Mouse (Mus musculus) MEL (cell line): ENCODE measurements at regions not wholly inside any gene's neighbourhood (a gene's known extent, or its start where the extent isn't known, plus 50 kb on each side); places are given as distances from the start of the nearest gene placed in this dataset.

ENCODE experiments used
- DNase-seq: peaks from one replicate; pipeline ENCODE4 v3.0.0; 2011; ENCODE audit warnings: low read depth, low spot score
- H3K27ac ChIP-seq: 2 replicates; pipeline ENCODE4 v1.5.1; 2012; ENCODE audit warnings: low read depth, mild to moderate bottlenecking, control low read depth, low read length, moderate library complexity; ENCODE audit not compliant: control insufficient read depth
- H3K27me3 ChIP-seq, 2 experiments: fragments of 150-350 bp in 1 of 2; sonication (generic) in 1 of 2; 2 replicates each; pipeline ENCODE4 v1.6.1; 2012; ENCODE audit warnings: low read length in 2 of 2, mild to moderate bottlenecking in 2 of 2, improper control_type of control experiment in 1 of 2, moderate library complexity in 1 of 2; ENCODE audit not compliant: insufficient read depth in 2 of 2, control insufficient read depth in 1 of 2
- H3K36me3 ChIP-seq, 2 experiments: 2 replicates each; pipeline ENCODE4 v1.6.1; 2012 to 2014; ENCODE audit warnings: low read length in 2 of 2, improper control_type of control experiment in 1 of 2, inconsistent platforms in 1 of 2, mild to moderate bottlenecking in 1 of 2; ENCODE audit not compliant: insufficient read depth in 2 of 2, control insufficient read depth in 1 of 2
- H3K4me1 ChIP-seq, 2 experiments: fragments of 150-350 bp in 1 of 2; sonication (generic) in 1 of 2; 2 replicates each; pipeline ENCODE4 v1.6.1; 2012; ENCODE audit warnings: low read length in 2 of 2, improper control_type of control experiment in 1 of 2, mild to moderate bottlenecking in 1 of 2; ENCODE audit not compliant: insufficient read depth in 2 of 2, control insufficient read depth in 1 of 2
- H3K4me3 ChIP-seq, 2 experiments: fragments of 150-350 bp in 1 of 2; sonication (generic) in 1 of 2; 2 replicates each; pipeline ENCODE4 v1.5.1; 2012; ENCODE audit warnings: low read depth in 2 of 2, low read length in 2 of 2, mild to moderate bottlenecking in 2 of 2, moderate library complexity in 2 of 2, control low read depth in 1 of 2, improper control_type of control experiment in 1 of 2; ENCODE audit not compliant: control insufficient read depth in 1 of 2, insufficient read depth in 1 of 2
- H3K79me2 ChIP-seq: 2 replicates; pipeline ENCODE4 v1.6.1; 2012; ENCODE audit warnings: mild to moderate bottlenecking, low read length, moderate library complexity; ENCODE audit not compliant: control insufficient read depth, poor library complexity, insufficient read depth
- H3K9ac ChIP-seq: 2 replicates; pipeline ENCODE4 v1.6.1; 2012; ENCODE audit warnings: low read depth, mild to moderate bottlenecking, control low read depth, low read length, moderate library complexity; ENCODE audit not compliant: control insufficient read depth, poor library complexity, severe bottlenecking
- H3K9me3 ChIP-seq: fragments of 150-350 bp; sonication (generic); replicated peaks from 2 replicates; pipeline ENCODE4 v1.6.1; 2012; ENCODE audit warnings: mild to moderate bottlenecking, low read length, improper control_type of control experiment, moderate library complexity; ENCODE audit not compliant: insufficient read depth
- BHLHE40 ChIP-seq: IDR thresholded peaks from 2 replicates; pipeline ENCODE4 v1.6.1; 2012; ENCODE audit warnings: low read depth, mild to moderate bottlenecking, inconsistent platforms, low read length, improper control_type of control experiment, borderline replicate concordance
- CHD1 ChIP-seq: IDR thresholded peaks from 2 replicates; pipeline ENCODE4 v1.6.1; 2012; ENCODE audit warnings: low read depth, mild to moderate bottlenecking, inconsistent platforms, low read length, improper control_type of control experiment
- CHD2 ChIP-seq: IDR thresholded peaks from 2 replicates; pipeline ENCODE4 v1.6.1; 2011; ENCODE audit warnings: low read length, improper control_type of control experiment
- CTCF ChIP-seq, 3 experiments: IDR thresholded peaks in 2 of 3; conservative IDR thresholded peaks in 1 of 3; 2 replicates each; pipeline ENCODE4 v1.5.1; 2011 to 2012; ENCODE audit warnings: low read length in 3 of 3, low read depth in 2 of 3, mild to moderate bottlenecking in 2 of 3, improper control_type of control experiment in 1 of 3, inconsistent platforms in 1 of 3, mixed read lengths in 1 of 3, moderate library complexity in 1 of 3; ENCODE audit not compliant: control insufficient read depth in 1 of 3, insufficient read depth in 1 of 3, poor library complexity in 1 of 3, severe bottlenecking in 1 of 3
- E2F4 ChIP-seq: IDR thresholded peaks from 2 replicates; pipeline ENCODE4 v1.6.1; 2011; ENCODE audit warnings: low read depth, low read length, improper control_type of control experiment, borderline replicate concordance
- ELF1 ChIP-seq: IDR thresholded peaks from 2 replicates; pipeline ENCODE4 v1.6.1; 2014; ENCODE audit warnings: low read depth, mild to moderate bottlenecking, inconsistent platforms, low read length, improper control_type of control experiment, moderate library complexity
- EP300 ChIP-seq, 2 experiments: IDR thresholded peaks; 2 replicates each; pipeline ENCODE4 v1.6.1; 2011; ENCODE audit warnings: improper control_type of control experiment in 2 of 2, low read length in 2 of 2, low read depth in 1 of 2, mild to moderate bottlenecking in 1 of 2
- ETS1 ChIP-seq: IDR thresholded peaks from 2 replicates; pipeline ENCODE4 v1.6.1; 2012; ENCODE audit warnings: low read depth, mild to moderate bottlenecking, inconsistent platforms, low read length, improper control_type of control experiment, moderate library complexity
- GATA1 ChIP-seq: IDR thresholded peaks from 2 replicates; pipeline ENCODE4 v1.6.1; 2011; ENCODE audit warnings: low read depth, low read length, improper control_type of control experiment
- HCFC1 ChIP-seq: IDR thresholded peaks from 2 replicates; pipeline ENCODE4 v1.6.1; 2012; ENCODE audit warnings: low read depth, mild to moderate bottlenecking, inconsistent platforms, low read length, improper control_type of control experiment, moderate library complexity
- JUND ChIP-seq: IDR thresholded peaks from 2 replicates; pipeline ENCODE4 v1.6.1; 2011; ENCODE audit warnings: low read depth, mild to moderate bottlenecking, improper control_type of control experiment, low read length
- KAT2A ChIP-seq: conservative IDR thresholded peaks from 2 replicates; pipeline ENCODE4 v1.6.1; 2012; ENCODE audit warnings: low read depth, low read length, improper control_type of control experiment, inconsistent platforms
- MAFK ChIP-seq: IDR thresholded peaks from 2 replicates; pipeline ENCODE4 v1.6.1; 2011; ENCODE audit warnings: low read depth, mild to moderate bottlenecking, low read length, improper control_type of control experiment, borderline replicate concordance
- MAX ChIP-seq: IDR thresholded peaks from 2 replicates; pipeline ENCODE4 v1.6.1; 2011; ENCODE audit warnings: low read length, improper control_type of control experiment
- MXI1 ChIP-seq: IDR thresholded peaks from 2 replicates; pipeline ENCODE4 v1.6.1; 2011; ENCODE audit warnings: mild to moderate bottlenecking, low read depth, low read length, improper control_type of control experiment
- NELFE ChIP-seq: IDR thresholded peaks from 2 replicates; pipeline ENCODE4 v1.6.1; 2011; ENCODE audit warnings: low read depth, low read length, improper control_type of control experiment
- NRF1 ChIP-seq: IDR thresholded peaks from 2 replicates; pipeline ENCODE4 v1.6.1; 2014; ENCODE audit warnings: low read depth, mild to moderate bottlenecking, inconsistent platforms, low read length, improper control_type of control experiment, moderate library complexity; ENCODE audit not compliant: poor library complexity, insufficient read depth, severe bottlenecking
- POLR2AphosphoS2 ChIP-seq: IDR thresholded peaks from 2 replicates; pipeline ENCODE4 v1.6.1; 2011; ENCODE audit warnings: low read length, improper control_type of control experiment
- RAD21 ChIP-seq: IDR thresholded peaks from 2 replicates; pipeline ENCODE4 v1.6.1; 2011; ENCODE audit warnings: mild to moderate bottlenecking, low read depth, low read length, improper control_type of control experiment
- RCOR1 ChIP-seq: IDR thresholded peaks from 2 replicates; pipeline ENCODE4 v1.6.1; 2012; ENCODE audit warnings: low read depth, mild to moderate bottlenecking, inconsistent platforms, low read length, improper control_type of control experiment
- SMC3 ChIP-seq: IDR thresholded peaks from 2 replicates; pipeline ENCODE4 v1.6.1; 2011; ENCODE audit warnings: low read depth, low read length, improper control_type of control experiment
- TAL1 ChIP-seq: IDR thresholded peaks from 2 replicates; pipeline ENCODE4 v1.6.1; 2012; ENCODE audit warnings: mild to moderate bottlenecking, inconsistent platforms, low read length, moderate library complexity, mixed read lengths
- TBP ChIP-seq: IDR thresholded peaks from 2 replicates; pipeline ENCODE4 v1.8.0; 2011; ENCODE audit warnings: low read depth, low read length, improper control_type of control experiment
- USF1 ChIP-seq: IDR thresholded peaks from 2 replicates; pipeline ENCODE4 v1.6.1; 2014; ENCODE audit warnings: low read depth, mild to moderate bottlenecking, inconsistent platforms, low read length, improper control_type of control experiment, moderate library complexity
- USF2 ChIP-seq, 2 experiments: IDR thresholded peaks; 2 replicates each; pipeline ENCODE4 v1.6.1; 2011 to 2012; ENCODE audit warnings: improper control_type of control experiment in 2 of 2, low read length in 2 of 2, borderline replicate concordance in 1 of 2, inconsistent platforms in 1 of 2, low read depth in 1 of 2, mild to moderate bottlenecking in 1 of 2; ENCODE audit not compliant: insufficient read depth in 1 of 2
- ZC3H11A ChIP-seq: IDR thresholded peaks from 2 replicates; pipeline ENCODE4 v1.6.1; 2012; ENCODE audit warnings: low read depth, mild to moderate bottlenecking, inconsistent platforms, low read length, improper control_type of control experiment
- ZKSCAN1 ChIP-seq: IDR thresholded peaks from 2 replicates; pipeline ENCODE4 v1.6.1; 2012; ENCODE audit warnings: low read depth, mild to moderate bottlenecking, inconsistent platforms, low read length, improper control_type of control experiment, moderate library complexity
- ZMIZ1 ChIP-seq: IDR thresholded peaks from 2 replicates; pipeline ENCODE4 v1.6.1; 2012; ENCODE audit warnings: low read depth, mild to moderate bottlenecking, inconsistent platforms, low read length, improper control_type of control experiment, moderate library complexity
- ZNF384 ChIP-seq: IDR thresholded peaks from 2 replicates; pipeline ENCODE4 v1.6.1; 2012; ENCODE audit warnings: low read depth, mild to moderate bottlenecking, inconsistent platforms, low read length, improper control_type of control experiment

DNA sequence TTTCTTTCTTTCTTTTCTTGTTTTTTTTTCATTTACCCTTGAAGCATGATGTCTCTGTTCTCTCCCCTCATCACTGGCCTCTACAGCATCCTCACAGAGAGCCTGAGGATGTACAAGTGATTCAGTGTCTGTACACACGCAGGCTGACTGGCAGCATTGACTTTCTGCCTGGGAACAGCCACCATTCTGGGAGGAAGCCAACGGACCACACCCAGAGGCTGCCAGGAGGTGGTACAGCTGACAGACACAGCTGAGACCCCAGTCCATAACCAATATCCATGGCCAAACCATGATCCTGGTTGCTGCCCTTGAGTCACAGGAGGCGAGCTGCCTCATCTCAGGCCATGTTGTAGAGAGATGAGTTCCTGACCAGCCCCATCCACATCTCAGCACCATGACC lies 88.5 kb upstream of the Tmc1 start:
- Histone ChIP-seq H3K9ac (no peak overlapping the region), H3K4me3 (no peak overlapping the region), H3K79me2 (no peaks in the 10 kb centered on the region), H3K4me1 (peaks cover 7 to 8% of the 10 kb centered on the region in 2 experiments; a peak in 3 of 4 replicates), H3K27me3 (no peaks in the 10 kb centered on the region), H3K36me3 (peaks cover 0 to 6% of the 10 kb centered on the region in 2 experiments; a peak in 1 of 4 replicates), H3K27ac (no peak overlapping the region), H3K9me3 (no peaks in the 10 kb centered on the region)
- no peak for TF ChIP-seq KAT2A
- no peak for TF ChIP-seq ZMIZ1
- TF ChIP-seq HCFC1 = no peak
- no peak for TF ChIP-seq ELF1
- TF ChIP-seq NELFE = no peak
- TF ChIP-seq CTCF (IDR thresholded peaks at IDR 0.05 in 2 of 3, conservative IDR thresholded peaks at IDR 0.05 in 1 of 3; ENCODE audit: control insufficient read depth in 1 of 3, insufficient read depth in 1 of 3, low read depth in 2 of 3, low read length in 3 of 3, poor library complexity in 1 of 3, severe bottlenecking in 1 of 3) = no peak
- TF ChIP-seq TBP = no peak
- no peak for TF ChIP-seq GATA1
- no peak for TF ChIP-seq E2F4
- TF ChIP-seq USF2 (IDR thresholded peaks at IDR 0.05; ENCODE audit: borderline replicate concordance in 1 of 2, insufficient read depth in 1 of 2, low read depth in 1 of 2, low read length in 2 of 2) = no peak
- no peak for TF ChIP-seq POLR2AphosphoS2
- TF ChIP-seq ZKSCAN1 = no peak
- no peak for TF ChIP-seq ZC3H11A
- no peak for TF ChIP-seq MXI1
- no peak for DNase-seq

DNA sequence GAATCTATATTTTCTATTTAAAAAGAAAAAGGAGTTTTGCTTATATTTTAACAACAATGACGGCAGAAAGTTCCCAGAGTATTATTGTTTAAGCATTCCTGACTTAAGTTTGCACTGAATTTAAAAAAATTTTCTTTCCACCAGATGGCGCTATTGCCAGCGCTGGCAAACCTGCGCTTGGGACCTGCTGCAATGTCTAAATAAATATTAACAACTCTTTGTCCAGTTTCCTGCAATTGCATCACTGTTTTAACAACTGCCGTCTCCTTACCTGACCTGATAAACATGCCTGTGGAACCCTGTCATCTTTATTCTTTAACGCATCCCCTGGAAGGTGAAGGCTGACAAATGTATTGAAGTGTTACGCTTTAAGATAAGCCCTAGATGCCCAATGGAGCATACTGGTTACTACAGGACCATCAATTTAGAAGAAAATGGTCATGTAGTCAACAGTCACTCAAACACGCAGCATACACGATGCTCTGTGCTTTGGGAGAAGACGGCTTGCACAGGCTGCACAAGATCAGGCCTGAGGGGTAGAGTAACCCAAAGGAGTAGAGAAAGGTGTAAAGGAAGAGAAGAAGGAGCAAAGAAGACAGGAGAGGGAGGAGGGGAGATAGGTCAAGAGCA lies 83.6 kb upstream of the Tmc1 start:
- Histone ChIP-seq H3K4me1 (peaks cover 9 to 28% of the 10 kb centered on the region in 2 experiments; a peak in 3 of 4 replicates), H3K4me3 (peak overlapping the region in 1 of 2 experiments; percentile 44; a peak in 1 of 4 replicates), H3K36me3 (peaks cover 0 to 26% of the 10 kb centered on the region in 2 experiments; a peak in 2 of 4 replicates), H3K9me3 (no peaks in the 10 kb centered on the region), H3K27ac (peak overlapping the region; percentile 67), H3K9ac (no peak overlapping the region; the same call in 1 of the 2 replicates), H3K79me2 (no peaks in the 10 kb centered on the region), H3K27me3 (no peaks in the 10 kb centered on the region)
- DNase-seq = peak; percentile 85
- TF ChIP-seq ZMIZ1 = no peak
- TF ChIP-seq ZC3H11A = peak; percentile 70; the same call in 1 of the 2 replicates
- peak; percentile 61 to 91 for TF ChIP-seq EP300 (IDR thresholded peaks at IDR 0.05; ENCODE audit: low read depth in 1 of 2, low read length in 2 of 2)
- TF ChIP-seq JUND = no peak
- TF ChIP-seq GATA1 = 0 out of 2 replicates have a peak, but pooled peaks have one; percentile 36
- TF ChIP-seq ETS1 = peak; percentile 76; the same call in 1 of the 2 replicates
- TF ChIP-seq USF1 = no peak
- TF ChIP-seq BHLHE40 = no peak
- no peak for TF ChIP-seq NRF1
- peak; percentile 28; the same call in 1 of the 2 replicates for TF ChIP-seq ZNF384
- no peak for TF ChIP-seq CHD2
- TF ChIP-seq MAX = no peak
- TF ChIP-seq CHD1 = no peak
- TF ChIP-seq RAD21 = peak; percentile 86
- no peak for TF ChIP-seq TBP
- TF ChIP-seq POLR2AphosphoS2 = no peak
- no peak for TF ChIP-seq ELF1
- no peak for TF ChIP-seq RCOR1
- TF ChIP-seq HCFC1 = 0 out of 2 replicates have a peak, but pooled peaks have one; percentile 19
- TF ChIP-seq TAL1 = no peak
- TF ChIP-seq MXI1 = peak; percentile 32; the same call in 1 of the 2 replicates
- peak; percentile 86 for TF ChIP-seq SMC3
- no peak for TF ChIP-seq USF2 (IDR thresholded peaks at IDR 0.05; ENCODE audit: borderline replicate concordance in 1 of 2, insufficient read depth in 1 of 2, low read depth in 1 of 2, low read length in 2 of 2)
- no peak for TF ChIP-seq MAFK
